Mouse (Mus musculus) CH12.LX (cell line): Measurements from ENCODE around the gene Nfkbia. TPM values are rescaled to one million over a fixed set of nuclear protein-coding genes. Genes with fewer than 3 reads are reported as not detected.

Experiments
- DNase-seq: peaks from one replicate; pipeline ENCODE4 v3.0.0-alpha.2; 2013; ENCODE audit errors: extremely low read depth
- H3K27ac ChIP-seq: 2 replicates; pipeline ENCODE4 v1.5.1; 2012; ENCODE audit warnings: low read depth, mild to moderate bottlenecking, control low read depth, moderate library complexity; ENCODE audit not compliant: insufficient read depth
- H3K27me3 ChIP-seq: replicated peaks from 2 replicates; pipeline ENCODE3; 2012; ENCODE audit warnings: inconsistent platforms
- H3K36me3 ChIP-seq, 2 experiments: replicated peaks in 1 of 2; 2 replicates each; pipeline versions ENCODE3 to v1.6.1; 2012; ENCODE audit warnings: inconsistent platforms in 1 of 2, low read length in 1 of 2, mild to moderate bottlenecking in 1 of 2, mixed read lengths in 1 of 2, moderate library complexity in 1 of 2; ENCODE audit not compliant: control insufficient read depth in 1 of 2, insufficient read depth in 1 of 2
- H3K4me1 ChIP-seq, 2 experiments: 2 replicates each; pipeline ENCODE4 v1.6.1; 2012; ENCODE audit warnings: inconsistent platforms in 1 of 2, moderate library complexity in 1 of 2; ENCODE audit not compliant: insufficient read depth in 2 of 2, control insufficient read depth in 1 of 2
- H3K4me2 ChIP-seq: 2 replicates; pipeline ENCODE4 v1.6.1; 2012; ENCODE audit warnings: low read depth, mild to moderate bottlenecking, control low read depth; ENCODE audit not compliant: poor library complexity, insufficient read depth, severe bottlenecking
- H3K4me3 ChIP-seq, 3 experiments: fragments of 150-350 bp in 1 of 3; sonication (generic) in 1 of 3; replicated peaks in 1 of 3; 2 replicates each; pipeline versions ENCODE3 to v1.5.1; 2011 to 2012; ENCODE audit warnings: low read depth in 2 of 3, low read length in 2 of 3, mild to moderate bottlenecking in 2 of 3, moderate library complexity in 2 of 3, control low read depth in 1 of 3, improper control_type of control experiment in 1 of 3, inconsistent platforms in 1 of 3, mixed read lengths in 1 of 3; ENCODE audit not compliant: poor library complexity in 1 of 3
- H3K79me2 ChIP-seq: replicated peaks from 2 replicates; pipeline ENCODE4 v1.6.1; 2012; ENCODE audit warnings: mild to moderate bottlenecking, moderate library complexity; ENCODE audit not compliant: control insufficient read depth, poor library complexity, insufficient read depth, severe bottlenecking; ENCODE audit errors: extremely low read depth
- H3K9ac ChIP-seq: 2 replicates; pipeline ENCODE4 v1.6.1; 2012; ENCODE audit warnings: low read depth, mild to moderate bottlenecking, control low read depth, moderate library complexity; ENCODE audit not compliant: insufficient read depth
- H3K9me3 ChIP-seq: replicated peaks from 2 replicates; pipeline ENCODE3; 2012; ENCODE audit warnings: low read length, inconsistent platforms, mixed read lengths
- BHLHE40 ChIP-seq: IDR thresholded peaks from 2 replicates; pipeline ENCODE4 v1.6.1; 2011; ENCODE audit warnings: mild to moderate bottlenecking, low read depth, low read length, improper control_type of control experiment
- CTCF ChIP-seq, 2 experiments: IDR thresholded peaks in 1 of 2; conservative IDR thresholded peaks in 1 of 2; 2 replicates each; pipeline ENCODE4 v1.5.1; 2011 to 2012; ENCODE audit warnings: low read depth in 2 of 2, low read length in 2 of 2, improper control_type of control experiment in 1 of 2, inconsistent platforms in 1 of 2, mild to moderate bottlenecking in 1 of 2, moderate library complexity in 1 of 2
- E2F4 ChIP-seq: IDR thresholded peaks from 2 replicates; pipeline ENCODE4 v1.6.1; 2011; ENCODE audit warnings: low read depth, low read length, improper control_type of control experiment; ENCODE audit not compliant: insufficient replicate concordance
- ELF1 ChIP-seq: IDR thresholded peaks from 2 replicates; pipeline ENCODE4 v1.6.1; 2014; ENCODE audit warnings: low read depth, mild to moderate bottlenecking, inconsistent platforms, low read length, improper control_type of control experiment
- EP300 ChIP-seq: IDR thresholded peaks from 2 replicates; pipeline ENCODE4 v1.6.1; 2011; ENCODE audit warnings: low read length, improper control_type of control experiment
- ETS1 ChIP-seq: conservative IDR thresholded peaks from 2 replicates; pipeline ENCODE4 v1.6.1; 2012; ENCODE audit warnings: low read depth, mild to moderate bottlenecking, inconsistent platforms, low read length, improper control_type of control experiment, moderate library complexity
- IRF4 ChIP-seq: IDR thresholded peaks from 2 replicates; pipeline ENCODE4 v1.6.1; 2014; ENCODE audit warnings: low read depth, mild to moderate bottlenecking, inconsistent platforms, low read length, improper control_type of control experiment
- JUN ChIP-seq: IDR thresholded peaks from 2 replicates; pipeline ENCODE4 v1.6.1; 2011; ENCODE audit warnings: low read depth, mild to moderate bottlenecking, low read length, improper control_type of control experiment, moderate library complexity; ENCODE audit not compliant: insufficient read depth
- KAT2A ChIP-seq: IDR thresholded peaks from 2 replicates; pipeline ENCODE4 v1.6.1; 2012; ENCODE audit warnings: low read length, improper control_type of control experiment, inconsistent platforms; ENCODE audit not compliant: insufficient replicate concordance
- MAZ ChIP-seq: IDR thresholded peaks from 2 replicates; pipeline ENCODE4 v1.6.1; 2012; ENCODE audit warnings: low read depth, mild to moderate bottlenecking, inconsistent platforms, low read length, improper control_type of control experiment, moderate library complexity
- MXI1 ChIP-seq: IDR thresholded peaks from 2 replicates; pipeline ENCODE4 v1.6.1; 2011; ENCODE audit warnings: mild to moderate bottlenecking, low read depth, low read length, improper control_type of control experiment
- NRF1 ChIP-seq: IDR thresholded peaks from 2 replicates; pipeline ENCODE4 v1.6.1; 2014; ENCODE audit warnings: low read depth, mild to moderate bottlenecking, inconsistent platforms, low read length, improper control_type of control experiment, moderate library complexity
- POLR2A ChIP-seq: IDR thresholded peaks from 2 replicates; pipeline ENCODE4 v1.6.1; 2011; ENCODE audit warnings: low read depth, mild to moderate bottlenecking, improper control_type of control experiment, low read length
- RAD21 ChIP-seq: IDR thresholded peaks from 2 replicates; pipeline ENCODE4 v1.6.1; 2011; ENCODE audit warnings: low read depth, mild to moderate bottlenecking, low read length, improper control_type of control experiment, moderate library complexity
- RCOR1 ChIP-seq: conservative IDR thresholded peaks from 2 replicates; pipeline ENCODE4 v1.6.1; 2012; ENCODE audit warnings: low read depth, mild to moderate bottlenecking, inconsistent platforms, low read length, improper control_type of control experiment
- SMC3 ChIP-seq: IDR thresholded peaks from 2 replicates; pipeline ENCODE4 v1.6.1; 2011; ENCODE audit warnings: low read depth, low read length, improper control_type of control experiment
- TBP ChIP-seq: conservative IDR thresholded peaks from 2 replicates; pipeline ENCODE4 v1.6.1; 2011; ENCODE audit warnings: low read depth, low read length, improper control_type of control experiment
- TCF12 ChIP-seq: IDR thresholded peaks from 2 replicates; pipeline ENCODE4 v1.6.1; 2014; ENCODE audit warnings: low read depth, mild to moderate bottlenecking, inconsistent platforms, low read length, improper control_type of control experiment
- UBTF ChIP-seq: IDR thresholded peaks from 2 replicates; pipeline ENCODE4 v1.6.1; 2012; ENCODE audit warnings: low read depth, mild to moderate bottlenecking, inconsistent platforms, low read length, improper control_type of control experiment, moderate library complexity
- ZC3H11A ChIP-seq: IDR thresholded peaks from 2 replicates; pipeline ENCODE4 v1.6.1; 2012; ENCODE audit warnings: low read depth, mild to moderate bottlenecking, inconsistent platforms, low read length, improper control_type of control experiment
- ZMIZ1 ChIP-seq: IDR thresholded peaks from 2 replicates; pipeline ENCODE4 v1.6.1; 2012; ENCODE audit warnings: low read depth, mild to moderate bottlenecking, inconsistent platforms, low read length, improper control_type of control experiment
- ZNF384 ChIP-seq: IDR thresholded peaks from 2 replicates; pipeline ENCODE4 v1.6.1; 2012; ENCODE audit warnings: low read depth, low read length, improper control_type of control experiment, inconsistent platforms
- dilution Hi-C: fragments of 300-500 bp; cut with MboI; formaldehyde crosslinking; loops from 2 replicates; pipeline ENCODE4 v1.14.3; 2020; ENCODE audit warnings: low sequenced_read_pairs; ENCODE audit not compliant: extremely low pct_unique_long_range_greater_than_20kb, extremely low pct_ligation_motif_present
- in situ Hi-C: fragments of 300-500 bp; cut with MboI; formaldehyde crosslinking; loops from 3 replicates; pipeline ENCODE4 v1.14.3; 2019; ENCODE audit warnings: low sequenced_read_pairs, low pct_ligation_motif_present, low pct_unique_long_range_greater_than_20kb, mixed read lengths
- polyA plus RNA-seq: library from polyadenylated mRNA; unstranded; fragments of >175 nt; gene quantifications from 2 replicates; pipeline ENCODE4 v1.2.1, GENCODE M21; 2012; ENCODE audit warnings: low read depth; ENCODE audit not compliant: insufficient read length
- total RNA-seq, 2 experiments: library from RNA; depleted of rRNA; stranded (reverse); fragments of 300-350 nt in 1 of 2; fragments of >200 nt in 1 of 2; gene quantifications; 2 replicates each; pipeline ENCODE4 v1.2.3; 2012 to 2014

Nfkbia gene
- total and polyA plus RNA-seq, 3 experiments: 143 to 702 (median 178) TPM

- TF ChIP-seq MAZ (no peak), RAD21 (no peak), ZMIZ1 (no peak), EP300 (no peak), TBP (no peak), TCF12 (no peak), KAT2A (no peak), POLR2A (no peak), NRF1 (no peak), ELF1 (no peak), SMC3 (no peak), MXI1 (no peak), JUN (no peak), ZNF384 (no peak)
- TF ChIP-seq, all 38 proteins: peak for 0
- Histone ChIP-seq H3K36me3 (no peaks in the 10 kb centered on the region), H3K4me3 (no peak overlapping the region), H3K27ac (no peak overlapping the region), H3K4me1 (peaks cover 0 to 5% of the 10 kb centered on the region in 2 experiments; a peak in 2 of 4 replicates), H3K79me2 (no peaks in the 10 kb centered on the region), H3K27me3 (no peaks in the 10 kb centered on the region), H3K9me3 (no peaks in the 10 kb centered on the region), H3K4me2 (no peak overlapping the region), H3K9ac (no peak overlapping the region)
- in situ Hi-C loops: no loop called here
- no peak for DNase-seq
- dilution Hi-C loops: no loop called here
Measured at GRCm38 (mm10) chr12:55539157-55539556, 46.7 kb upstream of the Nfkbia start.

GRCm38 (mm10) chr12:55538328-55538971, 46.0 kb upstream of the Nfkbia start:
- peaks cover 0 to 5% of the 10 kb centered on the region in 2 experiments; a peak in 2 of 4 replicates for H3K4me1 ChIP-seq
- no peaks in the 10 kb centered on the region for H3K36me3 ChIP-seq
- TF ChIP-seq ELF1 (no peak), BHLHE40 (no peak), IRF4 (no peak), E2F4 (no peak), UBTF (no peak), CTCF (conservative IDR thresholded peaks at IDR 0.05 in 1 of 2, IDR thresholded peaks at IDR 0.05 in 1 of 2; ENCODE audit: low read depth in 2 of 2, low read length in 2 of 2) (no peak), ETS1 (no peak), RAD21 (no peak), TBP (no peak), ZC3H11A (no peak), RCOR1 (no peak)
- TF ChIP-seq, all 38 proteins: peak for 0
- dilution Hi-C loops (no loop called here), in situ Hi-C loops (no loop called here)
- H3K9ac ChIP-seq: no peak overlapping the region
- peak overlapping the region in 1 of 3 experiments; percentile 30 for H3K4me3 ChIP-seq
- H3K27me3 ChIP-seq: no peaks in the 10 kb centered on the region
- no peak overlapping the region for H3K4me2 ChIP-seq
- no peaks in the 10 kb centered on the region for H3K9me3 ChIP-seq
- 0 out of 2 replicates have a peak overlapping the region, but pooled peaks have one; percentile 11 for H3K27ac ChIP-seq
- no peaks in the 10 kb centered on the region for H3K79me2 ChIP-seq
- DNase-seq: no peak
